Mouse (Mus musculus): ENCODE data around the gene Slc17a9. TPM values are rescaled to one million over a fixed set of nuclear protein-coding genes. Genes with fewer than 3 reads are reported as not detected.

The Slc17a9 gene
- 3.0 and 3.6 TPM in 2 replicates for polyA plus RNA-seq (2015; fragmentation: Nextera tagmentation; extraction: Ambion mirVana)

DNA sequence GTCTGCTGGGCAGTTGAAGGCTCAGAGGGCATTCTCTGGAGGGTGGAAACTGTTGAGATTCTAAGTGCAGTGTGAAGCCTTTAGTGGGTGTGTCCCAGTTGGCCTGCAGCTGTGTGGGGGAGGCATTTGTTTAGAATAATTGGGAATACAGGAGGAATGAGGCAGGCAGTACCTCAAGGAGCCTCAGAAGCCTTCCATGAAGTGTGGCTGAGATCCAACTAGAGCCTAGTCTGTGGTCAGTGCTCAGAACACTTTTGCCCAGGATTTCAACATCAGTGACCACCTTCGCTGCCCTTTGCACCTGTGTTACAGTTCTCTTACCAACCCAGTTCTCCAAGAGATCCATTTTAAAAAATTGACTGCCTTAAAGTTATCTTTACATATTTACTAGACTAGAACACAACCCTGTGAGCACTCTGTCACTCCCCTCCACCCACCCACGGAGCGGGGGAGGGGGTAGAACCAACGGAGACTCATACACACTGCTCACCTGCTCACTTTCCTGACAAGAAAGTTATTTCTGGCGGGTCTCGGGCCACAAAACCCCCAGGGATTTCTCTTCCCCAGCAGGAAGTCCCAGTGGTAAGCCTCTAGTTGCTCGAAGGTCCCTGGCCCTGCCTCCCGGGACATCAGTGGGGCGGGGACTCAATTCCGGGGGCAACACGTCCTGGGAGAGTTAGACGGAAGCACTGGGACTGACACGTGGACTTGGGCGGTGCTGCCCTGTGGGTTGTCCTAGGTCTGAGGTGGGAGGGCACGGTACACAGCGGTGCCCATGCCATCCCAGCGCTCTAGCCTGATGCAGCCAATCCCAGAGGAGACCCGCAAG lies at the start of gene Slc17a9:
Slc17a9 (plus strand) TSS at position 679 of the 829 bp plus-strand sequence.
- Histone ChIP-seq H3K27me3 (ENCODE audit: control insufficient read depth, insufficient read depth, low read length) (no peaks in the 10 kb centered on the region), H3K36me3 (ENCODE audit: control insufficient read depth, insufficient read depth, low read length) (peaks cover 16% of the 10 kb centered on the region), H3K4me1 (replicated peaks; ENCODE audit: control insufficient read depth, insufficient read depth) (no peaks in the 10 kb centered on the region; the same call in 1 of the 2 replicates), H3K27ac (replicated peaks) (peak within 1 kb of the TSS; percentile 65), H3K4me3 (ENCODE audit: low read depth, low read length) (peak within 1 kb of the TSS; percentile 29), H3K9me3 (ENCODE audit: control insufficient read depth, low read length) (no peaks in the 10 kb centered on the region), H3K9ac (ENCODE audit: low read length) (peak within 1 kb of the TSS; percentile 48), H3K4me2 (replicated peaks; ENCODE audit: low read depth) (peak within 1 kb of the TSS; percentile 57)
- TF ChIP-seq EP300 (optimal IDR thresholded peaks at IDR 0.05), result no peak
- TF ChIP-seq CTCF (IDR thresholded peaks at IDR 0.05; ENCODE audit: low read depth), result no peak
- 7% methylated on average over 18 of the region's 18 CpGs for WGBS
- peak; percentile 84 for DNase-seq (ENCODE audit: low spot score)
- peak; percentile 87 for ATAC-seq (ENCODE audit: low FRiP score, low TSS enrichment)

DNA sequence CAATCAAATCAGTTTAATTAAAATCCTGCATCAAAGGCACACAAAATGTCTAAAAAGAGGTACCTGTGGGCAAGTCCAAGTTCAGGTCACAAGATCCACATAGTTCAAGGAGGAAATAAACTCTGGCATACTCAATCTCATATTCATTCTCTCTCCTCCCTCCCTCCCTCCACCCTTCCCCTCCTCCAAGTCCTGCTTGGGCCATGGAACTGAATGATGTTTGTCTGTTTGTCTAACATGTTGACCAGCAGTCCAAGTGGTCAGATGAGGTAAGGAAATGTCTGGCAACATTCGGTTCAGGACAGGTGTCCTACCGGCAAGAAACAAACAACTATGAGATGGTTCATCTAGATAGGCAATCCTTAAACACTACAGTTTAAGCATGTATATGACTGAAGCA lies 48.4 kb upstream of the Slc17a9 start:
- no peak overlapping the region for H3K27ac ChIP-seq (replicated peaks)
- DNase-seq (ENCODE audit: low spot score) (no peak), ATAC-seq (ENCODE audit: low FRiP score, low TSS enrichment) (no peak)
- H3K4me3 ChIP-seq (ENCODE audit: low read depth, low read length), result no peak overlapping the region
- H3K4me2 ChIP-seq (replicated peaks; ENCODE audit: low read depth), result no peak overlapping the region
- H3K9ac ChIP-seq (ENCODE audit: low read length), result no peak overlapping the region
- H3K27me3 ChIP-seq (ENCODE audit: control insufficient read depth, insufficient read depth, low read length), result no peaks in the 10 kb centered on the region
- H3K9me3 ChIP-seq (ENCODE audit: control insufficient read depth, low read length), result no peaks in the 10 kb centered on the region
- no peaks in the 10 kb centered on the region for H3K4me1 ChIP-seq (replicated peaks; ENCODE audit: control insufficient read depth, insufficient read depth)
- no peak for TF ChIP-seq EP300 (optimal IDR thresholded peaks at IDR 0.05)
- no peak for TF ChIP-seq CTCF (IDR thresholded peaks at IDR 0.05; ENCODE audit: low read depth)
- peaks cover 10% of the 10 kb centered on the region; the same call in 1 of the 2 replicates for H3K36me3 ChIP-seq (ENCODE audit: control insufficient read depth, insufficient read depth, low read length)
- 68% methylated on average over 2 of the region's 2 CpGs for whole genome bisulfite sequencing

DNA sequence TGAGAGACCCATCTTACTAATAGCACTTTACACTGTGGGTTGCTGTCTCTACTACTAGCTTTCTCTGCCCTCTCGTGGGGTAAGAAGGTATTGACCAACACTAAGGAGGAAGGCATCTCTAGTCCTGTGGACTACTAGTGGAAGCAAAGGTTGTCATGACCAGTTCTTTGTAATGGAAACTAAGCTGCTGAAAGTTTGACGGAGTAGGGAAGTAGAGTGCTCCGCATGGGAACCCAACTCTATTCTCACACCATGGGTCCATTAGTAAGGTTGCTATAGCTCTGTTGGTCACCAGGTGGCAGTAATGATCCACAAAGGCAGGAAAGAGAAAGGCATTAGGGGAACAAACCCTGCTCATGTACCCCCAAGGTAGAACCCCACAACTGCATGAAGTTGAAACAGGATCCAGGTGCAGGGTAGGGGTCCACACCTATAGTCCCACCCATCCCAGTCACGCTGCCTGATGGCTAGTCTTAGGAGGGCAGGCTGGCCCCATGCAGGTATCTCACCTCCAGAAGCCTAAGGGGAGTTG lies 46.4 kb upstream of the Slc17a9 start:
- peak; percentile 86 for TF ChIP-seq CTCF (IDR thresholded peaks at IDR 0.05; ENCODE audit: low read depth)
- TF ChIP-seq EP300 (optimal IDR thresholded peaks at IDR 0.05), result no peak
- H3K4me1 ChIP-seq (replicated peaks; ENCODE audit: control insufficient read depth, insufficient read depth), result no peaks in the 10 kb centered on the region
- peak; percentile 62 for DNase-seq (ENCODE audit: low spot score)
- no peak overlapping the region for H3K4me2 ChIP-seq (replicated peaks; ENCODE audit: low read depth)
- WGBS, result 28% methylated on average over 4 of the region's 4 CpGs
- H3K4me3 ChIP-seq (ENCODE audit: low read depth, low read length), result no peak overlapping the region
- H3K9ac ChIP-seq (ENCODE audit: low read length), result no peak overlapping the region
- peaks cover 22% of the 10 kb centered on the region for H3K36me3 ChIP-seq (ENCODE audit: control insufficient read depth, insufficient read depth, low read length)
- ATAC-seq (ENCODE audit: low FRiP score, low TSS enrichment), result peak; percentile 70
- no peak overlapping the region for H3K27ac ChIP-seq (replicated peaks)
- H3K9me3 ChIP-seq (ENCODE audit: control insufficient read depth, low read length), result no peaks in the 10 kb centered on the region
- H3K27me3 ChIP-seq (ENCODE audit: control insufficient read depth, insufficient read depth, low read length), result no peaks in the 10 kb centered on the region

DNA sequence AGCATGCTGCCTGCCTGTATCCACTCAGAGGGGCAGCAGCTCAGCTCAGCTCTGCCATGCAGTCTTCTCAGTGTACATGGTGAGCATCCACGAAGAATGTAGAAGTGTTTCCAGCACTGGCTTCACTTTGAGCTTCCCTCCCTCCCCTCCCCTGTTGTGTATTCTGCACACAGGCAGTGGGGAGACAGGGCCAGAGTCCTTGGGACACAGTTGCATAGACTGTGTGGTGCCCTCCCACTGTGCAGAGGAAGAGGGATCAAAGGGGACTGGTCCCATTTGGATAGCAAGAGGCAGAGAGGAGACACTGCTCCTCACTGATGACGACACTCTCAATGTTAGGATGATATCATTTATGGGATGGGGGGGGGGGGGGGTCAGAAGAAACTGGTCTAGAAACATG lies 43.8 kb upstream of the Slc17a9 start:
- Histone ChIP-seq H3K27ac (replicated peaks) (no peak overlapping the region), H3K9ac (ENCODE audit: low read length) (no peak overlapping the region), H3K4me1 (replicated peaks; ENCODE audit: control insufficient read depth, insufficient read depth) (no peaks in the 10 kb centered on the region), H3K36me3 (ENCODE audit: control insufficient read depth, insufficient read depth, low read length) (peaks cover 34% of the 10 kb centered on the region), H3K9me3 (ENCODE audit: control insufficient read depth, low read length) (no peaks in the 10 kb centered on the region), H3K4me3 (ENCODE audit: low read depth, low read length) (no peak overlapping the region), H3K4me2 (replicated peaks; ENCODE audit: low read depth) (no peak overlapping the region), H3K27me3 (ENCODE audit: control insufficient read depth, insufficient read depth, low read length) (no peaks in the 10 kb centered on the region)
- ATAC-seq (ENCODE audit: low FRiP score, low TSS enrichment) (no peak), DNase-seq (ENCODE audit: low spot score) (no peak)
- TF ChIP-seq CTCF (IDR thresholded peaks at IDR 0.05; ENCODE audit: low read depth) (no peak), EP300 (optimal IDR thresholded peaks at IDR 0.05) (no peak)
- 69% methylated on average over 2 of the region's 2 CpGs for WGBS

- Histone ChIP-seq H3K9me3 (ENCODE audit: control insufficient read depth, low read length) (no peaks in the 10 kb centered on the region), H3K4me1 (replicated peaks; ENCODE audit: control insufficient read depth, insufficient read depth) (no peaks in the 10 kb centered on the region), H3K27ac (replicated peaks) (no peak overlapping the region), H3K27me3 (ENCODE audit: control insufficient read depth, insufficient read depth, low read length) (no peaks in the 10 kb centered on the region), H3K4me2 (replicated peaks; ENCODE audit: low read depth) (no peak overlapping the region), H3K4me3 (ENCODE audit: low read depth, low read length) (no peak overlapping the region), H3K36me3 (ENCODE audit: control insufficient read depth, insufficient read depth, low read length) (peaks cover 49% of the 10 kb centered on the region), H3K9ac (ENCODE audit: low read length) (no peak overlapping the region)
- ATAC-seq (ENCODE audit: low FRiP score, low TSS enrichment), result no peak
- no peak for TF ChIP-seq CTCF (IDR thresholded peaks at IDR 0.05; ENCODE audit: low read depth)
- no peak for TF ChIP-seq EP300 (optimal IDR thresholded peaks at IDR 0.05)
- 89% methylated on average over 2 of the region's 2 CpGs for WGBS
- no peak for DNase-seq (ENCODE audit: low spot score)
Measured at GRCm38 (mm10) chr2:180683524-180683923, 41.5 kb upstream of the Slc17a9 start.

DNA sequence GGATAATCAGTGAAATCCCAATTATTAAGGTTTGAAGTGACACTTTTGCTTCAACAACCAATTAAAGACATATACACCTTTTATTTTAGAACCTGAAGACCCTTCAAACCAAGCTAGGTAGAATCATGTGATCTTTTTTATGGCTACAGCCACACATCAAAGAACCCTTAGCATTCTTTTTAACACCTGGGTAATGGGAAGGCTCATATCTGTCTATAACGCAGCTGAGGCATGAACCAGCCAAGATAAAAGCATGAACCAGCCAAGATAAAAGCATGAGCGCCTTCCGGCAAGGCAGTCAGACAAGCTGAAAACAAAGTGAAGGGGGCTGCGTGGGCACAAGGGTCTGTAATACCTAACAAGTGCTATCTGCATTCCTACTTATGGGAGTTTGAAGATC lies 41.0 kb upstream of the Slc17a9 start:
- no peaks in the 10 kb centered on the region for H3K4me1 ChIP-seq (replicated peaks; ENCODE audit: control insufficient read depth, insufficient read depth)
- DNase-seq (ENCODE audit: low spot score) (no peak), ATAC-seq (ENCODE audit: low FRiP score, low TSS enrichment) (no peak)
- no peak overlapping the region for H3K27ac ChIP-seq (replicated peaks)
- WGBS, result 83% methylated on average over 4 of the region's 4 CpGs
- no peak overlapping the region for H3K9ac ChIP-seq (ENCODE audit: low read length)
- peaks cover 55% of the 10 kb centered on the region for H3K36me3 ChIP-seq (ENCODE audit: control insufficient read depth, insufficient read depth, low read length)
- TF ChIP-seq CTCF (IDR thresholded peaks at IDR 0.05; ENCODE audit: low read depth) (no peak), EP300 (optimal IDR thresholded peaks at IDR 0.05) (no peak)
- no peak overlapping the region for H3K4me3 ChIP-seq (ENCODE audit: low read depth, low read length)
- H3K9me3 ChIP-seq (ENCODE audit: control insufficient read depth, low read length), result no peaks in the 10 kb centered on the region
- no peak overlapping the region for H3K4me2 ChIP-seq (replicated peaks; ENCODE audit: low read depth)
- H3K27me3 ChIP-seq (ENCODE audit: control insufficient read depth, insufficient read depth, low read length), result no peaks in the 10 kb centered on the region

All from stomach, postnatal 0 days (tissue).